Mouse (Mus musculus) layer of hippocampus, adult 9-10 months (tissue): ENCODE measurements at regions not wholly inside any gene's neighbourhood (a gene's known extent, or its start where the extent isn't known, plus 50 kb on each side); places are given as distances from the start of the nearest gene placed in this dataset.

Experiments used
- DNase-seq: peaks from one replicate; pipeline ENCODE4 v3.0.0; 2022; ENCODE audit warnings: low spot score

DNA sequence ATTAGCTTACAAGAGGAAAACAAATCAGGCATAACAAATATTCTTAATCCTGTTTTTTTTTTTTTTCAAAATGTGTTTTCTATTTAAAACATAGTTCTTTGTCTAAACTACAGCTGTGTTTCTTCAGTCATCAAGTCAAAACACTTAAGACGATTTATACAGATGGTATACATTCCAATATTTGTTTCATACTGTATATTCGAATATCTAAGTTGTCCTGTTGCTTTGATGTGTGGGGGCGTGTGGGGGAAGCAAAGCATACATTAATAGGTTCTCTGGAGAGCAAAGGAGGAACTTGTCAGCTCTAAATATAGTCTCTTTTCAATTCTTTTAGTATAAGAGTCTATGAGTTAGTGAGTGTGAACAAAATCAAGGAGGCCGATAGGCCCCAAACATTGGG is 1056.7 kb upstream of the Cdh7 start:
- no peak for DNase-seq

DNA sequence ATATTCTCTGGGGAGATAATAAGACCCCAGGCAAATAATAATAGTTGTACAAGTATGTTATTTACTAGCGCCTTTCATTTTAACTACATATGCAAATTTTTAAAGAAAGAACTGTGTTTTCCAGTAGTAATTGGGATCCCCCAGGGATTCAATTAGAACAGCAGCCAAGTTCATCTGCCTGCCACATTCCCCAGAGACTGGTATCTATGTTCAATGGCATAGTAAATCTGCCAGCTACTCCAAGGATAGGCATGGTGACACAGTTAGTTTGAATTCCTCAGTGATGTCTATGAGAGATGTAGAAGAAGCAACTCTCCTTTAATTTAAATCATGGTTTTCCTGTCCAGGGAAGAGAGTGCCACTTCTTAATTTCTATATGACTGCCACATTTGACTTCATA is 1047.9 kb upstream of the Cdh7 start:
- DNase-seq, result no peak

DNA sequence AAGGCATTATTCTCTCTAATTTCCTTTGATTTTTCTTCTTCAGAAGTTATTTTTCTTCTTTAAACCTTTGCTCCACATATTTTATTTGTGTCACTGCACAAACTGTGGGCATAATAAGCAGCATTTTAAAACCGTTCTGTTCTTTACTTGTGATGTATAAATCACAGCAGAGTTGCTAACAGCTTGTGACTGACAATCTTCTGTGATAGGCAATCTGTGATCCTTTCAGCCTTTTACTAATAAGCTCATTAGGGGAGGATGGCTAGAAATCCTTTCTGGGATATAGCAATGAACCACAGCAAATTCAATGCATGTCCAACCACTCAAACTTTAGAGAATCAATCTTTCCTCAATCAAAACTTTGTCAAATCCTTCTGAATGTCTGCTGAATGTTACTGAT is 1007.4 kb upstream of the Cdh7 start:
- DNase-seq, result peak; percentile 6

DNA sequence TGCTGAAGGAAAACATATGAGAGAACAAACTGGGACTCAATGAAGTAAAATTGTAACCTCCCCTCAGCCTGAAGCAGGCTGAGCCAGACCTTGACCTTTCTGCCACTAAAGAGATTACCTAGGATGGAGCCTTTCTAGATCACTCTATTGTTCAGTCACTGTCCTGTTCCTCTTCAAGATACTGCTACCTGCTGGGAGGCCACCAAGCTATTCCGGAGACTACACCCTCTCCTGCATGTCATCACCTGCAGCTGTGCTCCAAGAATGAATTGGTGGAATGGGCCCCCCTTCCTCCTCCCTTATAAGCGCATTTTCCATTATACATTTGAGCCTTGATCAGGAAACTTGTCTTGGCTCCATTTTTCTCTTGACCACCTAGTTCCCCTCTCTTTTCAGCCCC is 987.6 kb upstream of the Cdh7 start:
- no peak for DNase-seq
